Mouse (Mus musculus) gonadal fat pad, adult 2 months (tissue): Measurements from ENCODE around the gene Ankmy2. TPM values are rescaled to one million over a fixed set of nuclear protein-coding genes. Genes with fewer than 3 reads are reported as not detected.
"Not testable (repeated sequence)": the region's sequence is repeated elsewhere in the genome, so short reads cannot be mapped to it uniquely, and the experiment has no call there.

ENCODE experiments used
- DNase-seq: peaks from one replicate; pipeline ENCODE4 v3.0.0-alpha.2; 2012; ENCODE audit warnings: low read depth
- polyA plus RNA-seq: library from polyadenylated mRNA; depleted of rRNA; stranded (reverse); fragments of >200 nt; gene quantifications from 2 replicates; pipeline ENCODE4 v1.2.3, GENCODE M21; 2012

Ankmy2 gene
- polyA plus RNA-seq, 1 experiment = 13.6 TPM

DNA sequence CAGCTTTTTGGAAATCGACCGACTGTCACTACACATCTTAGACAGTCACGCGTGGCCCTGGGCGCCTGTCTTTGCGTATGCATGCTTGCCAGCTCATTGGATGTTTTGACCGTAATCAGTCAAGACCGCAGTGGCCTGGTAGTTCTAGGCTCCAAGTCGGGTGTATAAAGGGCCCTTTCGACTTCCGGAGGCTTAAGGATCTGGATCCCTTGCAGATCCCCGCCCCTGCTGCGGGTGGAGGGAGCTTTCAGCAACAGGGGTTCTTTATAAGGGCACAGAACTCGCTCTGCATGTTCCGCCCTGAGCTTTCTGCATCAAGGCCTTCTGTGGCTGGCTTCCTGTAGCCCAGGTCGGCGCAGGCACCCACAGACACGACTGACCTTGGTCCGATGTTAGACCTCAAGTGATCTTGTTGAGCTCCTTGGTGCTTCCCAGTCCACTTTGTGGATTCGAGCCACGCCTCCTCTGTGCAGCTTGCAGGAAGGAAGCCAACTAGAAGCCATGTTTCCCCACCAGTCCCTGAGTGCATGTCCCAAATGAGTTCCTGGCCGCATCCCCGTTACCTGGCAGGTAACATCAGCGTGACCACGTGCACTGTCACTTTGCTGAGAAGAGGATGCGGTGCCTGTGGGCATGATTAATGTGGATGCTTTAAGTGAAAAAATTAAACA is 859 bp downstream of the Ankmy2 start, which contains the start of gene Bzw2:
Gene Bzw2, minus strand, starts transcription at position 443 of the 671 bp plus-strand sequence.
- DNase-seq = no peak

- no peak for DNase-seq
Observed at GRCm38 (mm10) chr12:36164126-36164791, 7.3 kb downstream of the Ankmy2 start.

- DNase-seq = no peak
Observed at GRCm38 (mm10) chr12:36165299-36165698, 8.4 kb downstream of the Ankmy2 start.

DNA sequence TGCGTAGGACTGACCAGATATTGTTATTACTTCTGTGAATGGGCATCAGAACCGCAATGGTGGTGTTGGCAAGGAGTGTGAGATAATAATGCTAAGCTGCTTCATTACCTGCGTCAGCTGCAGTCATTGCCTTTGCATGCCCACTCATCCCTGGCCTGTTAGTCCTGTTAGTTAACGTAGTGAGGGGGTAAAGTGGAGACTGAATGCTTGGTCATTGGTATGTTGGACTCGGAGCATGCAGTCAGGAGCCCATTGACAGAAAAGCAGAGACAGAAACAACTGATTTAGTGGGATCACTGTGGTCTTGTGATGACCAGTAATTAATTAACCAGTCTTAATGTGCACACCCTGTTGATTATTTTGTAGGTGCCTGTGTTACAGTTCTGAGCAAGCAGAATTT is 20.3 kb downstream of the Ankmy2 start:
- no peak for DNase-seq

GRCm38 (mm10) chr12:36182570-36182969 is 25.7 kb downstream of the Ankmy2 start:
- no peak for DNase-seq

DNA sequence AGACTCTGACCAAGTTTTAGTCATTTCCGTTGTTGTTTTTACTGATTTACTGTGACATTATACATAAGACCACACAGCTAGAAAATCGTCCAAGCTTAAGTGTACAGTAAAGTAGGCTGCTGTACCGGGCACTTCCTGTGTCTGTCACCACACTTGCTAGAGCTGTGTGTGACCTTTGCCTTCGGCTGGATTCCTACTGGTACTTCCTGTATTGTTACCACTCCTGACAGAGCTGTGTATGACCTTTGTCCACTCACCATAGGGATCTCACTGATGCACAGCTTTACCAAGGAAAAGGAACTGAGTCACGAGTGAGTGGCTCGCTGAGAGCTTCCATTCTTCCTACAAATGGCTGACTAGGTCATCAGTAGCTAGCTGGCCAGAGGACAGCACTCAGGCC is 30.2 kb downstream of the Ankmy2 start:
- no peak for DNase-seq

- no peak for DNase-seq
Observed at GRCm38 (mm10) chr12:36189610-36190009, 32.7 kb downstream of the Ankmy2 start.

- DNase-seq = no peak
Observed at GRCm38 (mm10) chr12:36190343-36190742, 33.4 kb downstream of the Ankmy2 start.

DNA sequence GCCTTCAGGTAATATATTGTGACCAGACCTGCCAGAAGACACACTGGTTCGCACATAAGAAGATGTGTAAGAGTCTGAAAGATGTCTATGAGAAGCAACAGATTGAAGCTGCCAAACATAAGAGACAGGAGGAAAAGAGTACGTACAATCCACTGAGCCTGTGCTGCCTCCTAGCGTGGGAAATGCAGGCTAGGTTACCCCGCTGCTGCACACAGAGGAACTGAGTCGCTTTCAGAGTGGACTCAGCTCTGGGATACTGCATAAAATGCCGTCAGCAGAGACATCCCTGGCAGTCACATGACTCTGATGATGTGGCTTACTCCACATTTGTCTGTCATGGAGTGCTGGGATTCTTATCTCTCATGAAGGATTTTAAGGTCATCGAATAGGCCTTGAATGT is 38.1 kb downstream of the Ankmy2 start:
- DNase-seq = no peak

- DNase-seq = not testable (repeated sequence)
Observed at GRCm38 (mm10) chr12:36205579-36206119, 48.7 kb downstream of the Ankmy2 start.

- no peak for DNase-seq
Observed at GRCm38 (mm10) chr12:36207072-36207799, 50.3 kb downstream of the Ankmy2 start.

DNA sequence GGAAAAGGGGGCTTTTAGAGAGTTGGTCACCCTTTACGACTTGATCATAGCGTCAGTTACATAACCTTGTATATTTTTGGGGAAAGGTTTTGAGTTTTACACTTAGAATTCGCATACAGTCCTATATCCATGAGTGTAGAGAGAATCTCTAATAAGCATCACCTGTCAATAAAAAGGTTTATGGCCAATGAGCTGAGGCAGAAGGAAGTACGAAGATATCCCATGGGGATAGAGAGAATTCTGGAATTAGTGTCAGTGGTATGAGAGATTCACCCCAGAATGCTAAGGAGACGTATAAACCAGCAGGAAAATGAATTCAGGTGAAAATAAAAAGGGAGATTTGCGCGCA is 50.9 kb downstream of the Ankmy2 start:
- no peak for DNase-seq

DNA sequence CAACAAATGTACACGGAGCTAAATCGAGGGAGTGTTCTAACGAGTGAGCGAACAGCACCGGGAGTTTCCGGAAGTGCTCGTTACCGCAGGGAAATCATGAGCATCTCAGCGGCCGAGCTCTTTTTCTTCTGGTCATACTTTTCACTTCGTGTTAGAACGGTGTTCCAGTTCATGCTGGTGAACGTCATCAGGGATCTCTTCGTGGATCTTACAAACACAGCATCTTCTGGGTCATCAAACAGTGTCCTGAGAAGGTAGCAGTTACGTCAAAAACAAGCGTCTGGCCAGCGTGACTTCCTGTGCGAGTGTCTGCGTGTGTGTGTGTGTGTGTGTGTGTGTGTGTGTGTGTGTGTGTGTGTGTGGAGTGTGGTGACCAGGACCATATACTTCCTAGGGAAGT is 51.5 kb downstream of the Ankmy2 start:
- DNase-seq = no peak

- no peak for DNase-seq
Observed at GRCm38 (mm10) chr12:36210096-36210495, 53.2 kb downstream of the Ankmy2 start.

GRCm38 (mm10) chr12:36214389-36215148 is 57.7 kb downstream of the Ankmy2 start:
- DNase-seq = no peak

- DNase-seq = no peak
Observed at GRCm38 (mm10) chr12:36215149-36215480, 58.2 kb downstream of the Ankmy2 start.

DNA sequence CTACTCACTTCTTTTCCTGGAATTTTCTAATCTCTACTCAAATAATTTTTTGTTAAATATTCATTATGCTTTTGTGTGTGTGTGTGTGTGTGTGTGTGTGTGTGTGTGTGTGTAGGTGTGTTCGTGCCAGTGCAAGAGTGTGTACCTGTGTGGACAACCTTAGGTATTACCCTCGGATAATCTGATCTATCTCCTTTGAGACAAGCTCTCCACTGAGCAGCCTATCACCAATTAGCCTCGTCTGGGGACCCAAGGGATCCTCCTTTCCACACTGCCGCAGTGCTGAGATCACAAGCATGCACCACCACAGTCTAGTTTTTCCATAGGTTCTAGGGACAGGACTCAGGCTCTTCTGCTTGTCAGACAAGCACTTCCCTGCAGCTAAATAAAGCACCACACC is 59.3 kb downstream of the Ankmy2 start:
- DNase-seq = no peak

- peak; percentile 57 for DNase-seq
Observed at GRCm38 (mm10) chr12:36216905-36217304, 60.0 kb downstream of the Ankmy2 start.

DNA sequence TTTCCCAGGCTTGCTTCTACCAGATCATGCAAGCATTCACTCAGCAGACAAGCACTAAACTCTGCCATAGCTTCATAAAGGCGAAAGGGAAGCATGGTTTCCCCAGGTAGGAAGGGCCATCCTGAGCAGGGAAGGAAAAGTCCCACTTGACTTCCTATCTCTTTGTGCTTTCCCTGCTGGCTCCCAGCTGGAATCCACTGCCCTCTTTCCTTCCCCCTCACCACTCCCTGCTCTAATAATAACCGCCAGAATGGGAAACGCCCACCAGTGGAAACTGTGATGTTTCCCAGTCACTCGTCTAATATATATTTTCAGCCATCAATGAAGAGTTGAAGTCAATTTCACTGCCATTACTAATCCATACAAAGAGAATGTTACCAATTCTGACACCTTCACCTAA is 67.5 kb downstream of the Ankmy2 start:
- DNase-seq = no peak

GRCm38 (mm10) chr12:36231386-36231785 is 74.5 kb downstream of the Ankmy2 start:
- no peak for DNase-seq

DNA sequence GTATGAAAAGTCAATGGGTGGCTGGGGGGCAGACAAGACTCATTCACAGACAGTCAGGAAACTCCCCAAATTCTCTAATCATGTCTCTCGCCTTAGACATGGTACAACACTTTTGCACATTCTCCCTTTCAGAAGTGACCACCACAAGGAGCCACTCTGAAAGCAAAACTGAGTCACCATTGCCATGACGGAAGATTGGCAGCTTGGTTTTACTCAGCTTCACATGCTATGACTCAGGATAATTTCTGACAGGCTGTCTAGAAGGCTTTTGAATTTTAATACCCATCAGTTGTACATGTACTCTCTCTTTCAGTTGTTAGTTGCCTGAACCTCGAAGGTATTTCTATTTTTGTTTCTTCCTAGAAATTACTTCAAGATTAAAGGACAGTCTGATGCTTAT is 84.3 kb downstream of the Ankmy2 start:
- DNase-seq = no peak
